Mouse (Mus musculus) T-helper 2 cell (primary cell): Measurements from ENCODE around the gene Rpl36.
"Not testable (repeated sequence)": the region's sequence is repeated elsewhere in the genome, so short reads cannot be mapped to it uniquely, and the experiment has no call there.

Experiments
- in situ Hi-C: fragments of 300-600 bp; cut with MboI, MseI; formaldehyde crosslinking; loops from one replicate; pipeline ENCODE4 v1.15.1; 2025; ENCODE audit warnings: high pct_unique_total_duplicates

The Rpl36 gene

GRCm38 (mm10) chr17:56608699-56609098 is 4.5 kb upstream of the Rpl36 start:
- in situ Hi-C loops = no loop called here

DNA sequence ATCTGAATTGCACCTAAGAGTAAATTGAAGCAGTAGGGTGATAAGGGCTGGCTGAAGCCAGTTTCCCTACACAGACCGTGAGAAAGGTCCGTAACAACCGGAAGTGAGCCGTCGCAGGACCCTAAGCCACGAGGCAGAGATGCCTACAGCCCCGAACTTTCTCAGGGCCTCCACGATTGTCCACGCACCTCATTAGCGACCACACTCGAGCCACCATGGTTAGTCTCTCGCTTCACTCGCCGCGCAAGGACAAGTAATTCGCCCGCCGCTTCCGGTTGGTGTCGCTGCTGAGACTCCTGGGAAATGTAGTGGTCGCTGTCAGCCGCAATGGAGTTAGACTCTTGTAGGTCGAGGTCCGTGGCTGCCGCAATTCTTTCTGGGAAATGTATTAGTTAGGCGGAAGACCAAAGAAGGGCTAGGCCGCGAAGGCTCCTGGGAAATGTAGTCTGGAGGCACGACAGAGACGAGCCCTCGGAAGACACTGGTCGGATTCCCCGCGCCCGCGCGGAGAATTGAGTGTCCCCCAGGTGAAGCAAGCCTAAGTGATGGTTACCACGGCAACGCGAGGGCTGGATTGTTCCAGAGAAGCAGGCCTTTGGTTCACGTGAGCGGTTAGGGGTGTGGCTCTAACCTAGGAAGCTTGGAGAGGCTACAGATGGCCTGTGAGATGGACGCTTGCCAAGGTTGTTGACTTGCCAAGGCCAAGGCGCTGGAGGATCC is 3.6 kb upstream of the Rpl36 start, which contains the start of gene 2410015M20Rik:
2410015M20Rik (minus strand) TSS at position 320 of the 720 bp plus-strand sequence.
- in situ Hi-C loops = no loop called here

- in situ Hi-C loops = no loop called here
Observed at GRCm38 (mm10) chr17:56611323-56611722, 1.9 kb upstream of the Rpl36 start.

GRCm38 (mm10) chr17:56611861-56612564 is 1.2 kb upstream of the Rpl36 start:
- in situ Hi-C loops = no loop called here

GRCm38 (mm10) chr17:56612565-56612939 is 664 bp upstream of the Rpl36 start:
- in situ Hi-C loops = not testable (repeated sequence)

DNA sequence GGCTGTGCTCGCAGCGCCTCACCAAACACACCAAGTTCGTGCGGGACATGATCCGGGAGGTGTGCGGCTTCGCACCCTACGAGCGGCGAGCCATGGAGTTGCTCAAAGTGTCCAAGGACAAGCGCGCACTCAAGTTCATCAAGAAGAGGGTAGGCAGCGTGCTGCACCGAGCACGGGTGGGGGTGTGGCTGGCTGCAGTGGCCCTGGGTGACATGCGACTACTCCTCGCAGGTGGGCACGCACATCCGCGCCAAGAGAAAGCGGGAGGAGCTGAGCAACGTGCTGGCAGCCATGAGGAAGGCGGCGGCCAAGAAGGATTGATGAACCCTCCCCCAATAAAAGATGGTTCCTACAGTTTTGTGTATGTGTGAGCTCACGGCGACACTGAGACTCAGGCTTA is 677 bp downstream of the Rpl36 start:
- in situ Hi-C loops = not testable (repeated sequence)

- in situ Hi-C loops = loop anchor here (5.0 kb wide), 1 partner anchor 53 kb away; no protein-coding TSS in a partner anchor
Observed at GRCm38 (mm10) chr17:56614391-56615135, 1.3 kb downstream of the Rpl36 start.

GRCm38 (mm10) chr17:56615136-56615784 is 2.0 kb downstream of the Rpl36 start:
- in situ Hi-C loops = loop anchor here (5.0 kb wide), 1 partner anchor 52 kb away; no protein-coding TSS in a partner anchor

DNA sequence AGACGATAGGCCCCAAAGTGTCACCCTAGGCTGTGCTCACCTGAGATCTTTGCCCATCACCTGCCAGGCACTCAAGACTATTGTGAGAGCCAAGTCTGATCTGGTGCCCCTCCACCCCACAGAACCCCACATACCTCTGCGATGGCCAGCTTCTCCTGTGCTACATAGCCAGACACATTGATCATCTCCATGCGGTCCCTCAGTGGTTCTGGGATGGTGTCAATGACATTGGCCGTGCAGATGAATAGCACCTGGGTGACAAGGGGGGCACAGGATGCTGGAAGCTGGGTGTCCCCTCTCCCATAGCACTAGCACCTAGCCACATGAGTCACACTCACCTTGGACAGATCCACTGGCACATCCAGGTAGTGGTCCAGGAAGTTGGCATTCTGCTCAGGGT is 2.6 kb downstream of the Rpl36 start:
- in situ Hi-C loops = loop anchor here (5.0 kb wide), 1 partner anchor 52 kb away; no protein-coding TSS in a partner anchor

DNA sequence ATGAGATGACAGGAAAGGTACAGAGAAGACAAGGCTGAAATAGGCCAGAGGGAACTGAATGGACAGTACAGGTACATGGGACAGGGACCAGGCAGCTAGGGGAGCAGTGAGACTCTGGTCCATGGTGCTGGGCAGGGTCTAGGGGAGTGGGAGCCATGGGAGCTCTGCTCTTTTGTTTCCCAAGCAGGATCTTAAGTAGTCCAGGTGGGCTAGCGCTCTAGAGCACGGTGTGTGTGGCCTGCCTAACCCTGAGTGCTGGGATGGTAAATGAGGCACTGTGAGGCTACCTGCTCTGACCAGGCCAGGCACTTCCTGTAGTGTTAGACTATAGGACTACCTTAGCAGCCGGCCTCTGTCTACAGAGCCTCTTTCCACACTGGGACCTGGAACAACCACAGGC is 3.5 kb downstream of the Rpl36 start:
- in situ Hi-C loops = loop anchor here (5.0 kb wide), 1 partner anchor 51 kb away; no protein-coding TSS in a partner anchor

- in situ Hi-C loops = loop anchor here (5.0 kb wide), 1 partner anchor 50 kb away; no protein-coding TSS in a partner anchor
Observed at GRCm38 (mm10) chr17:56617628-56618027, 4.4 kb downstream of the Rpl36 start.

DNA sequence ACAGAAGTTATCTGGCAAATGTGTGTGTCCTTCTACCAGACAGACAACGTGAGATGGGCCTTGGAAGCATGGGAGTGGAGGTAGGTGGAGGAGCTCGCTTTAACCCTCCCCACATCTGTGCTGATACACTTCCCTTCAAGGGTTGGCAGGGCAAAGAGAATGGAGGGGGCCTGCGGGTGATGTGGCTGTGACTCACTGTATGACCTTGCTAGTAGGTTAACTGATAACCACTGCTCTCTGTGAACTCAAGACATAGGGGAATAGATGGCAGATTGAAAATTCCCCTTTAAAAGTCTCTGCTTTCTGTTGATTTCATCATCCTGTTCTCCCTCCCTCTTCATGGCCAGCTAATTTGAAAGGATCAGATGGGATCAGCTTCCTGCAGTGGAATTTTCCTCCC is 12.3 kb downstream of the Rpl36 start:
- in situ Hi-C loops = no loop called here

DNA sequence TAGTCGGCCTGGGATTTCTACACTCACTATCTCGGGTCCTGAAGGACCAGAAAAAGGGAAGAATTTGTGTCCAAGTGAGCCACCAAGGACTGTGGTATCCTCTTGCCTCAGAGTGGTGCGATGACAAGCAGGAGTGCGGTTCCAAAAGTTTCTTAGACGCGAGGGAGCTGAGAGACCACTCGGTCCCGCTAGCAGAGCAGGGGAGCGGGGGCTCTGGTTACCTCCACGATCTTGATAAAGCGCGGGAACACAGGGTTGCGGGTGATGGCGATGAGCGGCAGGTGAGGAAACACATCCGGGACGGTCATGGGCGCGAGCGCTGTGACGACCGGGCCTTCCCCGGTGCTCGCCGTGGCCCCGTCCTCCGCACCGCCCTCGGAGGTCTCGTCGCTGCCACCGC is 13.0 kb downstream of the Rpl36 start:
- in situ Hi-C loops = no loop called here

GRCm38 (mm10) chr17:56626754-56627470 is 13.7 kb downstream of the Rpl36 start, which contains the start of gene Lonp1:
Lonp1 (minus strand) TSS chr17:56626887.
- in situ Hi-C loops = no loop called here

DNA sequence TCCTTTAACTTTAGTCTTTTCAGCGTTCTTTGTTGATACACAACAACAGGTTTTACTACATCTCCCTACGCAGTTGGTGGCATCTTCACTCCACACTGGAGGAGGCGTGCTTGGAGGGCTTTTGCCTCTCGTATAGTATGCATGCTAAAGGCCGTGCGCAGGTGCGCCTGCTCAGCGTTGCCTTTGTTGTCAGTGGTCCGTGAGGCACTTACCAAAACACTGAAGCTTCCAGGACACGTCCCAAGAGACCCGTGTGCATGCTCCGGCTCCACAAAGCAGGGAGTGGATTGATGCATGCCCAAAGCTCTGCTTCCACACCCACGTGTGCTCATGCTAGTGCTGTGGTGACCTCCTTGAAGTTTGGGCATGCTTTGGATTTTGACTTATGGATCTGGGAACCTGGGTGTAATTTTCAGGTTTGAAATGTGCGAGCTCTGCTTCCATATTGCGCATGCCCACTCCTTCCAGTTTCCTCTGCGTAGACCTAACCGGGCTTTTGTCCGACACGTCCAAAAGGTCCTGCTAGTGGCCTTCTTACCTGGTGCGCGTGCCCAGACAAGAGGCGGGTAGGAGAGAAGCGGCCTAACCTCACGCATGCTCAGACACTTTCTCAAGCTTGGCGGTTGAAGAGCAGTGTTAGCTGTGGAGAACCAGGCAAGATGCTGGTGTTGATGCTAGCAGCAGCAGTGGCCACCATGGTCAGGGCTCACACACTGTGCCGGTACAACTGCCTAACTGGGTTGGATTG is 14.5 kb downstream of the Rpl36 start, which contains the start of gene Catsperd:
Catsperd (plus strand) TSS at position 614 of the 748 bp plus-strand sequence.
- in situ Hi-C loops = no loop called here

GRCm38 (mm10) chr17:56629800-56630781 is 16.9 kb downstream of the Rpl36 start:
- in situ Hi-C loops = not testable (repeated sequence)

DNA sequence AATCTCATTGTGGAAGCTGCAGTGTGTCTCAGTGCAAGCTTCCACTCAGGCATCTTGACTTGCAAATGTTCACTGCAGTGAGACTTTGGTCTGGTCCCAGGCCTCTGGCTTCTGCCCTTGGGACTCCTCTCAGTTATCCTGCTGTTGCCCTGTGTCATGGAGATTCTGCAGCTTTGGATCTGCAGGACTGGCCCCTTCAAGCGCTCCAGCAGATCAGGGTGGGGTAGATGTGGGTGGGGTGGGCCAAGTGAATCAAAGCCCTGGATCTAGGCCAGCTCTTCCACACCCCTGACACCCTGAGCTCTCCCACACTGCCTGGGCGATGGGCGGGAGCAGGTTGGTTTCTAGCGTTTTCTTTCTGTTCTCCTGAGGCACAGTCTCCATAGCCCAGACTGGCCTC is 18.6 kb downstream of the Rpl36 start:
- in situ Hi-C loops = no loop called here

- in situ Hi-C loops = no loop called here
Observed at GRCm38 (mm10) chr17:56634023-56634422, 20.8 kb downstream of the Rpl36 start.

GRCm38 (mm10) chr17:56643237-56643636 is 30.0 kb downstream of the Rpl36 start:
- in situ Hi-C loops = no loop called here
